Mouse (Mus musculus): ENCODE measurements around the gene Dlgap4. TPM values are rescaled to one million over a fixed set of nuclear protein-coding genes. Genes with fewer than 3 reads are reported as not detected.

Gene Dlgap4
- polyA plus RNA-seq, 1 experiment from 2014 or later: 78.6 TPM

GRCm38 (mm10) chr2:156693241-156693807 lies 79.8 kb downstream of the Dlgap4 start:
- no peaks in the 10 kb centered on the region for H3K4me1 ChIP-seq (ENCODE audit: control insufficient read depth, insufficient read depth, low read length)
- no peak for ATAC-seq (ENCODE audit: low FRiP score, low TSS enrichment)
- no peak overlapping the region for H3K9ac ChIP-seq (ENCODE audit: low read depth, low read length)
- H3K4me2 ChIP-seq (replicated peaks; ENCODE audit: low read depth, low read length): no peak overlapping the region
- H3K4me3 ChIP-seq (ENCODE audit: low read length): no peak overlapping the region
- 72% methylated on average over 11 of the region's 11 CpGs for WGBS
- no peak overlapping the region for H3K27ac ChIP-seq (ENCODE audit: low read depth, low read length)
- H3K36me3 ChIP-seq (ENCODE audit: control insufficient read depth, insufficient read depth, low read length): no peaks in the 10 kb centered on the region
- no peaks in the 10 kb centered on the region for H3K9me3 ChIP-seq (ENCODE audit: control insufficient read depth, low read length)
- peaks cover 9% of the 10 kb centered on the region for H3K27me3 ChIP-seq (ENCODE audit: control insufficient read depth, insufficient read depth, low read length)

GRCm38 (mm10) chr2:156697261-156697660 lies 83.8 kb downstream of the Dlgap4 start:
- no peaks in the 10 kb centered on the region for H3K4me1 ChIP-seq (ENCODE audit: control insufficient read depth, insufficient read depth, low read length)
- no peak overlapping the region for H3K4me2 ChIP-seq (replicated peaks; ENCODE audit: low read depth, low read length)
- H3K27me3 ChIP-seq (ENCODE audit: control insufficient read depth, insufficient read depth, low read length): no peaks in the 10 kb centered on the region
- no peaks in the 10 kb centered on the region for H3K36me3 ChIP-seq (ENCODE audit: control insufficient read depth, insufficient read depth, low read length)
- no peak overlapping the region for H3K27ac ChIP-seq (ENCODE audit: low read depth, low read length)
- no peak for ATAC-seq (ENCODE audit: low FRiP score, low TSS enrichment)
- H3K9ac ChIP-seq (ENCODE audit: low read depth, low read length): no peak overlapping the region
- WGBS: 87% methylated on average over 8 of the region's 8 CpGs
- no peaks in the 10 kb centered on the region for H3K9me3 ChIP-seq (ENCODE audit: control insufficient read depth, low read length)
- H3K4me3 ChIP-seq (ENCODE audit: low read length): no peak overlapping the region

GRCm38 (mm10) chr2:156698168-156698567 lies 84.7 kb downstream of the Dlgap4 start:
- H3K36me3 ChIP-seq (ENCODE audit: control insufficient read depth, insufficient read depth, low read length): no peaks in the 10 kb centered on the region
- H3K27ac ChIP-seq (ENCODE audit: low read depth, low read length): no peak overlapping the region
- H3K27me3 ChIP-seq (ENCODE audit: control insufficient read depth, insufficient read depth, low read length): no peaks in the 10 kb centered on the region
- 67% methylated on average over 9 of the region's 9 CpGs for WGBS
- no peak overlapping the region for H3K4me2 ChIP-seq (replicated peaks; ENCODE audit: low read depth, low read length)
- ATAC-seq (ENCODE audit: low FRiP score, low TSS enrichment): no peak
- H3K4me1 ChIP-seq (ENCODE audit: control insufficient read depth, insufficient read depth, low read length): no peaks in the 10 kb centered on the region
- H3K9ac ChIP-seq (ENCODE audit: low read depth, low read length): no peak overlapping the region
- H3K9me3 ChIP-seq (ENCODE audit: control insufficient read depth, low read length): no peaks in the 10 kb centered on the region
- no peak overlapping the region for H3K4me3 ChIP-seq (ENCODE audit: low read length)

GRCm38 (mm10) chr2:156705473-156705872 lies 92.0 kb downstream of the Dlgap4 start:
- no peaks in the 10 kb centered on the region for H3K4me1 ChIP-seq (ENCODE audit: control insufficient read depth, insufficient read depth, low read length)
- H3K4me2 ChIP-seq (replicated peaks; ENCODE audit: low read depth, low read length): no peak overlapping the region
- WGBS: 20% methylated on average over 6 of the region's 6 CpGs

GRCm38 (mm10) chr2:156716683-156717082 lies 103.2 kb downstream of the Dlgap4 start:
- 75% methylated on average over 6 of the region's 6 CpGs for WGBS
- H3K9ac ChIP-seq (ENCODE audit: low read depth, low read length): no peak overlapping the region
- H3K9me3 ChIP-seq (ENCODE audit: control insufficient read depth, low read length): no peaks in the 10 kb centered on the region
- no peak overlapping the region; the same call in 1 of the 2 replicates for H3K4me3 ChIP-seq (ENCODE audit: low read length)
- no peak for ATAC-seq (ENCODE audit: low FRiP score, low TSS enrichment)
- no peaks in the 10 kb centered on the region for H3K27me3 ChIP-seq (ENCODE audit: control insufficient read depth, insufficient read depth, low read length)
- no peak overlapping the region for H3K27ac ChIP-seq (ENCODE audit: low read depth, low read length)
- peaks cover 27% of the 10 kb centered on the region for H3K4me1 ChIP-seq (ENCODE audit: control insufficient read depth, insufficient read depth, low read length)
- H3K4me2 ChIP-seq (replicated peaks; ENCODE audit: low read depth, low read length): no peak overlapping the region
- no peaks in the 10 kb centered on the region for H3K36me3 ChIP-seq (ENCODE audit: control insufficient read depth, insufficient read depth, low read length)

More at GRCm38 (mm10) chr2:156705473-156705872, 92.0 kb downstream of the Dlgap4 start:
- no peaks in the 10 kb centered on the region for H3K9me3 ChIP-seq (ENCODE audit: control insufficient read depth, low read length)
- H3K36me3 ChIP-seq (ENCODE audit: control insufficient read depth, insufficient read depth, low read length): no peaks in the 10 kb centered on the region
- no peaks in the 10 kb centered on the region for H3K27me3 ChIP-seq (ENCODE audit: control insufficient read depth, insufficient read depth, low read length)
- H3K27ac ChIP-seq (ENCODE audit: low read depth, low read length): no peak overlapping the region
- no peak for ATAC-seq (ENCODE audit: low FRiP score, low TSS enrichment)
- no peak overlapping the region for H3K4me3 ChIP-seq (ENCODE audit: low read length)
- H3K9ac ChIP-seq (ENCODE audit: low read depth, low read length): no peak overlapping the region

GRCm38 (mm10) chr2:156717320-156718281 lies 104.1 kb downstream of the Dlgap4 start:
- H3K27me3 ChIP-seq (ENCODE audit: control insufficient read depth, insufficient read depth, low read length): no peaks in the 10 kb centered on the region
- 20% methylated on average over 17 of the region's 17 CpGs for WGBS
- no peaks in the 10 kb centered on the region for H3K36me3 ChIP-seq (ENCODE audit: control insufficient read depth, insufficient read depth, low read length)
- peaks cover 29% of the 10 kb centered on the region for H3K4me1 ChIP-seq (ENCODE audit: control insufficient read depth, insufficient read depth, low read length)
- H3K4me2 ChIP-seq (replicated peaks; ENCODE audit: low read depth, low read length): peak overlapping the region; percentile 34
- ATAC-seq (ENCODE audit: low FRiP score, low TSS enrichment): peak; percentile 7; the same call in 1 of the 2 replicates
- H3K4me3 ChIP-seq (ENCODE audit: low read length): peak overlapping the region; percentile 14; the same call in 1 of the 2 replicates
- peak overlapping the region; percentile 65; the same call in 1 of the 2 replicates for H3K27ac ChIP-seq (ENCODE audit: low read depth, low read length)
- H3K9me3 ChIP-seq (ENCODE audit: control insufficient read depth, low read length): no peaks in the 10 kb centered on the region
- H3K9ac ChIP-seq (ENCODE audit: low read depth, low read length): peak overlapping the region; percentile 12; the same call in 1 of the 2 replicates

GRCm38 (mm10) chr2:156718793-156719192 lies 105.3 kb downstream of the Dlgap4 start:
- Histone ChIP-seq H3K9me3 (ENCODE audit: control insufficient read depth, low read length) (no peaks in the 10 kb centered on the region), H3K9ac (ENCODE audit: low read depth, low read length) (no peak overlapping the region), H3K4me3 (ENCODE audit: low read length) (no peak overlapping the region), H3K27me3 (ENCODE audit: control insufficient read depth, insufficient read depth, low read length) (no peaks in the 10 kb centered on the region), H3K36me3 (ENCODE audit: control insufficient read depth, insufficient read depth, low read length) (no peaks in the 10 kb centered on the region), H3K27ac (ENCODE audit: low read depth, low read length) (peak overlapping the region; percentile 57; the same call in 1 of the 2 replicates), H3K4me2 (replicated peaks; ENCODE audit: low read depth, low read length) (no peak overlapping the region; the same call in 1 of the 2 replicates), H3K4me1 (ENCODE audit: control insufficient read depth, insufficient read depth, low read length) (peaks cover 35% of the 10 kb centered on the region)
- 41% methylated on average over 5 of the region's 5 CpGs for WGBS
- ATAC-seq (ENCODE audit: low FRiP score, low TSS enrichment): no peak

GRCm38 (mm10) chr2:156719549-156720312 lies 106.2 kb downstream of the Dlgap4 start:
- no peak for ATAC-seq (ENCODE audit: low FRiP score, low TSS enrichment)
- H3K4me1 ChIP-seq (ENCODE audit: control insufficient read depth, insufficient read depth, low read length): peaks cover 42% of the 10 kb centered on the region
- peak overlapping the region; percentile 95 for H3K9ac ChIP-seq (ENCODE audit: low read depth, low read length)
- 90% methylated on average over 8 of the region's 8 CpGs for WGBS
- peak overlapping the region; percentile 95 for H3K4me3 ChIP-seq (ENCODE audit: low read length)
- H3K27me3 ChIP-seq (ENCODE audit: control insufficient read depth, insufficient read depth, low read length): no peaks in the 10 kb centered on the region
- no peaks in the 10 kb centered on the region for H3K36me3 ChIP-seq (ENCODE audit: control insufficient read depth, insufficient read depth, low read length)
- peak overlapping the region; percentile 88 for H3K4me2 ChIP-seq (replicated peaks; ENCODE audit: low read depth, low read length)
- no peaks in the 10 kb centered on the region for H3K9me3 ChIP-seq (ENCODE audit: control insufficient read depth, low read length)
- 0 out of 2 replicates have a peak overlapping the region, but pooled peaks have one; percentile 60 for H3K27ac ChIP-seq (ENCODE audit: low read depth, low read length)
